Mouse (Mus musculus) hindbrain, embryonic 11.5 days (tissue): ENCODE measurements around the gene Cers6. TPM values are rescaled to one million over a fixed set of nuclear protein-coding genes. Genes with fewer than 3 reads are reported as not detected.

Experiments used
- ATAC-seq: fragments of 200-750 bp; cut with Nextera tagmentation; 2 replicates; pipeline ENCODE4 v1.8.0; 2017; ENCODE audit warnings: mild to moderate bottlenecking, moderate TSS enrichment, moderate library complexity; ENCODE audit not compliant: low FRiP score
- DNase-seq: peaks from one replicate; pipeline ENCODE4 v3.0.0-alpha.2; 2015; ENCODE audit warnings: low spot score
- H3K27ac ChIP-seq: fragments of 300-500 bp; sonication (generic); 2 replicates; pipeline ENCODE4 v1.5.1; 2014; ENCODE audit warnings: mild to moderate bottlenecking, low read depth, low read length
- H3K27me3 ChIP-seq: fragments of 300-500 bp; sonication (generic); 2 replicates; pipeline ENCODE4 v1.6.1; 2014; ENCODE audit warnings: mild to moderate bottlenecking, low read length, moderate library complexity, mixed read lengths; ENCODE audit not compliant: control insufficient read depth, insufficient read depth
- H3K36me3 ChIP-seq: fragments of 300-500 bp; sonication (generic); 2 replicates; pipeline ENCODE4 v1.6.1; 2014; ENCODE audit warnings: mild to moderate bottlenecking, low read length, moderate library complexity, mixed read lengths; ENCODE audit not compliant: control insufficient read depth, insufficient read depth
- H3K4me1 ChIP-seq: fragments of 300-500 bp; sonication (generic); replicated peaks from 2 replicates; pipeline ENCODE4 v1.6.1; 2014; ENCODE audit warnings: low read length, mixed read lengths; ENCODE audit not compliant: control insufficient read depth, insufficient read depth
- H3K4me2 ChIP-seq: fragments of 300-500 bp; sonication (generic); replicated peaks from 2 replicates; pipeline ENCODE4 v1.6.1; 2014; ENCODE audit warnings: mild to moderate bottlenecking, low read depth, low read length
- H3K4me3 ChIP-seq: fragments of 300-500 bp; sonication (generic); 2 replicates; pipeline ENCODE4 v1.5.1; 2014; ENCODE audit warnings: low read depth, low read length
- H3K9ac ChIP-seq: fragments of 300-500 bp; sonication (generic); 2 replicates; pipeline ENCODE4 v1.6.1; 2014; ENCODE audit warnings: low read depth, low read length
- H3K9me3 ChIP-seq: fragments of 300-500 bp; sonication (generic); 2 replicates; pipeline ENCODE4 v1.6.1; 2016; ENCODE audit warnings: low read length; ENCODE audit not compliant: control insufficient read depth
- WGBS: fragments of 180-500 bp; shearing (Covaris S2); extraction: QIAGEN DNeasy Blood & Tissue Kit; methylation state at CpG from one replicate; pipeline ENCODE4 v1.1.7; 2014; 5-methylcytosine and 5-hydroxymethylcytosine counted together
- polyA plus RNA-seq: library from polyadenylated mRNA; unstranded; fragments of >200 nt; fragmentation: Nextera tagmentation; extraction: Ambion mirVana; gene quantifications from 2 replicates; pipeline ENCODE4 v1.2.1, GENCODE M21; 2014

Gene Cers6
- polyA plus RNA-seq, 1 experiment from 2014 or later, result 77.0 TPM

DNA sequence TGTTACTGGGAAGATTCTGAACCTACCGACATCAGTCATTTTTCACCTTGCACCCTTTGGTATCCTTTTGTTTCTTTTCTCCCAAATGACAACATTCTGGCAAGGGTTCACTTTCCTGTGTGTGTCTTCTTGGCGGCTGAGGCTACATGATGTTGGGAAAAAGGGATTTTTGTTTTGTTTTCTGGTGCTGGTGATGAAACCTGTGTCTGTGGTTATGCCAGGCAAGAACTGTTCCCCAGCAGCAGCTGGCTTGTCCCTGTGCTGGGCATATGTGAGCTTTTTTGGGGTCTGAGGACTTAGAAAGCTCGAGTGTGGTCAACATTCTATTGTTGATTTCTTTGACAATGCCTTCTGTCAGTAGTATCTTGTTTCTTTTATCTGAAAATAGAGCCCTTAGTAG lies 45.7 kb downstream of the Cers6 start:
- H3K9me3 ChIP-seq, result no peaks in the 10 kb centered on the region
- no peaks in the 10 kb centered on the region for H3K36me3 ChIP-seq
- H3K27ac ChIP-seq, result no peak overlapping the region
- no peak overlapping the region for H3K4me3 ChIP-seq
- no peak for ATAC-seq
- H3K4me2 ChIP-seq, result no peak overlapping the region
- H3K27me3 ChIP-seq, result no peaks in the 10 kb centered on the region
- 82% methylated on average over 3 of the region's 3 CpGs for WGBS
- H3K4me1 ChIP-seq, result no peaks in the 10 kb centered on the region
- no peak for DNase-seq
- H3K9ac ChIP-seq, result no peak overlapping the region

DNA sequence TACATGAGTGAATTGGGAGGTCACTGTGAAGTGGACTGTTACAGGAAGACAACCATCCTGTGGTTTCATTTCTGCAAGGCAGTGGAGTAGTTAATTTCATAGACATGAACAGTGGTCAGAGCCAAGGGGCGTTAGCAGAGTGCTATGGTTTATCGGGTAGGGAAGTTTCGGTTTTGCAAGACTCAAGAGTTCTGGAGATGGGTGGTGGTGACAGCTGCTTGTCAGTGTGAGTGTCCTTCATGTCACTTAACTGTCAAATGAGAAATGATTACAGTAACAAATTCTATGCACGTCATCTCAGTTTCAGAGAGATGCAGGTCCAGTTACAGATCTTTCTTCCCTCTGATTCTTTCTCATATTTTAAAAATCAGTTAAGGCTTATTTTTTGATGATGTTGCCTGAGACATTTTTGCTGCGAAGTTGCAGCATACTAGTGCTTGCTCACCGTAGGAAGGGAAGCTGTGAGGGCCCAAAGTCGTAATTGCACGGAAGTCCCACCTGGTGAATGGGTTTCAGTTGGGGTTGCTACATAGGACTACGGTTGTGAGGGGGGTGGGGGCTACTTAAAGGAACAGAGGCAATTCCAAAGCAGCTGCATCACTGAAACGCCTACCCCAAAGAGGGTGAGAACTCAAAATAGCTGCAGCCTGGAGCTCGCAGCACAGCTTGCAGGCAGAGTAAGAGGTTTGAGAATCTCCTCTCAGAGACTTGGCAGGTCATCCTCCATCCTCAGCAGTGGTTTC lies 46.7 kb downstream of the Cers6 start:
- H3K27ac ChIP-seq, result no peak overlapping the region
- no peak for ATAC-seq
- WGBS, result 83% methylated on average over 11 of the region's 11 CpGs
- no peak for DNase-seq
- H3K4me3 ChIP-seq, result no peak overlapping the region
- no peaks in the 10 kb centered on the region for H3K27me3 ChIP-seq
- H3K4me1 ChIP-seq, result no peaks in the 10 kb centered on the region
- no peaks in the 10 kb centered on the region for H3K36me3 ChIP-seq
- no peak overlapping the region for H3K4me2 ChIP-seq
- H3K9ac ChIP-seq, result no peak overlapping the region
- H3K9me3 ChIP-seq, result no peaks in the 10 kb centered on the region

DNA sequence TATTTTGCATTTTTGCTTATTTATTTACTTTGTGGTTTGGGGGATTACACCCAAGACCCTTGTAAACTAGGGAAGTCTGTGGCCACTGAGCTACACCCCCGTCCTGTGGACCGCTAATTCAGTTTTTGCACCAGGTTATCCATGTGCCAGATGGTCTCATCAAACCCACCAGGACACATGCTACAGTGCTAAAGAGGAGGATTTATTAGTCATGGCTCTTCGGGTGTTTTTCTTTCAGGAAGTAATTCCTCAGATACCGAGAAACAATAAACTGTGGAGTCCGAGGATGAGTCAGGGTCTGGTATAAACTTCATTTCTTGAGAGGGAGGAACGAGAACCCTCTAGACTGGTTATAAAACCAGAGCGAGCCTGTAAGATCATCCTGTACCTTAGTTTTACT lies 49.5 kb downstream of the Cers6 start:
- Histone ChIP-seq H3K9me3 (no peaks in the 10 kb centered on the region), H3K27me3 (no peaks in the 10 kb centered on the region), H3K4me2 (no peak overlapping the region), H3K4me3 (no peak overlapping the region), H3K9ac (no peak overlapping the region), H3K4me1 (no peaks in the 10 kb centered on the region), H3K27ac (no peak overlapping the region), H3K36me3 (no peaks in the 10 kb centered on the region)
- DNase-seq (no peak), ATAC-seq (no peak)
- WGBS, result 87% methylated on average over 7 of the region's 7 CpGs

DNA sequence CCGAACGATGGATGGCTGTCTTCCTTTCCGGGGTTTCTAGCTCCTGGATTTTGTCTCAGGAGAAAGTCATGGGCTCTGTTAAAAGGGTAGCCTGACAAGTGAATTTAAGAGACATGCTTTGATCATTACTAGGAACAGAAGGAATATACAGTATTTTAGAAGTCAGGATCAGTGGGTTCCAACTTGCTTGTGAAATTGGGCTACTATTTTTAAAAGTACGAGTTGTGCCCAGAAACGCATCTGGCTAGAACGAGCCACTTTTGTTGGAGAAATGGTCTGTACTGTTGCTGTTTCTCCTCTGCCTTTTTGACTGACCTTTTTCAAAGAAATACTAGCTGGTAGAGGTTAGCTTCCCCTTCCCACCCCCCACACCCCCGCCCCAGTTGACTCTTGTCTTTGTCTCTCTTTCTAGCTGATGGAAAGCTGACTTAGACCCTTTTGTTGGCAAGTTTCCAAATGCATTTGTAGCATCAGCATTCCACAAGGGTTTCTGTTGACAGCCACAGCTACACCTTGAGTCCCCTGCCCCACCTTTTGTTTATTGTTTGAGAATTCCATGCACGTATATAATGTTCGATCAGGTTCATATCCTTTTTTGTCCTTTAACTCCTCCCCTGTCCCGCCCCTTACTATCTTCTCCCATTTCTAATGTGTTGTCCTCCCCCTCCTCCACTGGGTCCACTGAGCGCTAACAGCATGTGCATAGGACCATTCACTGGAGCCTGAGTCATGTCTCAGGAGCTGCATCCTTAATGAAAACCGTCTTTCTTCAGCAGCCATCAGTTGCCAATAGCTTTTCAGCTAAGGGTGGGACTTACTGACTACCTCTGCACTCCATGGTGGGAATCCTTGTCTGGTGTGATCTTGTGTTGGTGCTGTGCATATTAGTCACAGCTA lies 50.6 kb downstream of the Cers6 start:
- WGBS, result 87% methylated on average over 12 of the region's 12 CpGs

DNA sequence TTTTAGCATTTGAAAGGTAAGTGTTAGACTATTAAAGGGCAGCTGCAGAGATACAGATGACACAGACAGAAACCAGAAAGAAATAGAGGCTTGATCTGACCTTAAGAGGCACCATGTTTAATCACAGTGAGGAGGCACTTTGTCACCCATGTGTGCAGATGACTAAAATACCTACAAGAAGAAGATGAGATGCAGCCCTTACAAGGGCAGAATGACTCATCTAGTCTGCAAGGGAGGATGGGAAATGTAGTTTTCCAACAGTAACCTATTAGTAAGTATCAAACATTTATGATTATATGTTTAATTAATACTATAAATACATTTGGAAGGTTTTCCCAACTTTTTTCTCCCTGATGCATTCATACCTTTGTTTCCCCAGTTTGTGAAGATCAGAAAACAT lies 54.5 kb downstream of the Cers6 start:
- ATAC-seq, result no peak
- DNase-seq, result no peak

More for the DNA sequence above, 50.6 kb downstream of the Cers6 start:
- no peaks in the 10 kb centered on the region for H3K4me1 ChIP-seq
- H3K4me3 ChIP-seq, result no peak overlapping the region
- no peaks in the 10 kb centered on the region for H3K27me3 ChIP-seq
- no peak overlapping the region for H3K4me2 ChIP-seq
- ATAC-seq, result no peak
- no peaks in the 10 kb centered on the region for H3K36me3 ChIP-seq
- DNase-seq, result no peak
- no peak overlapping the region for H3K9ac ChIP-seq
- H3K9me3 ChIP-seq, result no peaks in the 10 kb centered on the region
- no peak overlapping the region for H3K27ac ChIP-seq

DNA sequence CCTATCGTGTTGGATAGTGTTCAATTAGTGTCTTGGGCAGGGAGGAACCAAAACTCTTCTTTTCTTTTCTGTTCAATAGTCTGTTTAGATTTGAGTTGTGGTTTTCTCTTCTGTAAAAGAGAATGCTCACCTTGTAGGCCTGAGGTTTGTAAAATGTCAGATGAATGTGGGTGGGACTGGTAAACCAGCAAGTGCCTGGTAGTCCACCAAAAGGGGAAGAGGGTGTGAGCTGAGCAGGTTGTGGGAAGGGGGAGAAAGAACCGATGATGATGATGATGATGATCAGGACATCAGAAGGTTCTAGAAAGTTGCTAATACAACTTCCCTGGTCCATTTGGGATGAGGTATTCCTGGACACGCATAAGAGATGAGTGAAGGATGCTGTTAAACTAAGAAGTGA lies 55.1 kb downstream of the Cers6 start:
- Histone ChIP-seq H3K36me3 (no peaks in the 10 kb centered on the region), H3K27ac (no peak overlapping the region), H3K9me3 (no peaks in the 10 kb centered on the region), H3K9ac (no peak overlapping the region), H3K4me1 (no peaks in the 10 kb centered on the region), H3K4me3 (no peak overlapping the region), H3K27me3 (no peaks in the 10 kb centered on the region), H3K4me2 (no peak overlapping the region)
- DNase-seq (no peak), ATAC-seq (no peak)
- WGBS, result 87% methylated on average over 3 of the region's 3 CpGs

More for the DNA sequence above, 54.5 kb downstream of the Cers6 start:
- H3K4me3 ChIP-seq, result no peak overlapping the region
- H3K27ac ChIP-seq, result no peak overlapping the region
- no peaks in the 10 kb centered on the region for H3K4me1 ChIP-seq
- no peak overlapping the region for H3K9ac ChIP-seq
- H3K36me3 ChIP-seq, result no peaks in the 10 kb centered on the region
- no peaks in the 10 kb centered on the region for H3K9me3 ChIP-seq
- H3K4me2 ChIP-seq, result no peak overlapping the region
- no peaks in the 10 kb centered on the region for H3K27me3 ChIP-seq

DNA sequence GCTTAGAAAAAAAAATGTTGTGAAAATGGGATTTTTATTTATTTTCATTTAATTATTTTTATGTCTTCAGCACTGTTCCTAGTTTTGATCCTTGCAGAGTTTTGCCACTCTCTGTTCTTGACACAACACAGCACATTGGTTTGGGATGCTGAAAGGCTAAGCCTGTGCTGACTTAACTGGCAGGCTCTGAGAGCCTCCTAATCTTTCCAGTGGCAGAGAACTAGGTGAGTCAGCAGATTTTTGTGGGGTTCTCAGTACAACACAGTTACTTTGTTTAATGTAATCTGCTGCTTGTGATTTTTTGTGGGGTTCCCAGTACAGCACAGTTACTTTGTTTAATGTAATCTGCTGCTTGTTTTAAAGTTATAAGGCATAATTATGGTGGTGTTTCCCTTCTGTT lies 55.8 kb downstream of the Cers6 start:
- Histone ChIP-seq H3K27me3 (no peaks in the 10 kb centered on the region), H3K9me3 (no peaks in the 10 kb centered on the region), H3K9ac (no peak overlapping the region), H3K4me3 (no peak overlapping the region), H3K4me2 (no peak overlapping the region), H3K36me3 (no peaks in the 10 kb centered on the region), H3K27ac (no peak overlapping the region), H3K4me1 (no peaks in the 10 kb centered on the region)
- ATAC-seq, result no peak
- no peak for DNase-seq

DNA sequence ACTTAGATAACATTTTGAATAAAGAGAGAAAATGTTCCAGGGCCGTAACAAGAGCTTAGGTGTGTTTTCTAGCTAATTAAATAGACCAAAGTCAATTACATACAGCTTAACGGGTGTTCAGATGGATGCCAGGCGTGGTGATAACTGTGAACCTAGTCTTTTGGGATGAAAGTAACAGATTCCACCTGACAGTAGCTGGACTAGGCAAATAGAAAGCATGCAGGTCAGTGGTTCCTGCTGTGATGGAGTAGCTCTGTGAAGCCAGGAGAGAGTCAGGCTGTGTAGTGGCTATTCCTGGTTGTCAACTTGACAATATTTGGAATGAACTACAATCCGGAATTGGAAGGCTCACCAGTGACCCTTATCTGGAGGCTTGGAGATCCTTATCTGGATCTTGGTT lies 56.3 kb downstream of the Cers6 start:
- H3K9me3 ChIP-seq, result no peaks in the 10 kb centered on the region
- H3K36me3 ChIP-seq, result no peaks in the 10 kb centered on the region
- H3K4me3 ChIP-seq, result no peak overlapping the region
- no peak overlapping the region for H3K9ac ChIP-seq
- no peaks in the 10 kb centered on the region for H3K4me1 ChIP-seq
- no peak overlapping the region for H3K4me2 ChIP-seq
- H3K27me3 ChIP-seq, result no peaks in the 10 kb centered on the region
- ATAC-seq, result no peak
- no peak for DNase-seq
- H3K27ac ChIP-seq, result no peak overlapping the region
- WGBS, result 96% methylated on average over 4 of the region's 4 CpGs

DNA sequence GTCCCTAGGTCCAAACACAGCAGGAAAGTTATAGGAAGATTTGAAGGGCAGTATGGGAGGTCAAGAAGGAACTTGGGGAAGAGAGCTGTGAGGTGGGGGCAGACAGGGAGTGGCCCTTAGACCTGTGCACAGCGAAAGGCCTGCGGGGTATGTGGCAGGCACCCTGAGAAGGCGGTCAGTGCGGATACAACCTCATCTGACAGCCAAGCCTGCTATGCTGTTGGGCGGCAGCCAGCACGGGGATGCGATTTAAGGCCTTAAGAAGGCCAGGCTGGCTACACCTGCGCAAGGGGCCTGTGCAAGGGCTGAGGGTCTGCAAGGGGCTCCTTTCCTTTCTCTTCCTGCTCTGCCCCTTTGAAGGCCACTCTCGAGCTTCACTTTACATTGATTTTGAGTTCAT lies 63.1 kb downstream of the Cers6 start:
- WGBS, result 93% methylated on average over 9 of the region's 9 CpGs
- ATAC-seq (no peak), DNase-seq (no peak)
- H3K4me2 ChIP-seq, result no peak overlapping the region
- H3K9ac ChIP-seq, result no peak overlapping the region
- no peaks in the 10 kb centered on the region for H3K9me3 ChIP-seq
- no peaks in the 10 kb centered on the region for H3K36me3 ChIP-seq
- no peaks in the 10 kb centered on the region for H3K27me3 ChIP-seq
- H3K4me1 ChIP-seq, result no peaks in the 10 kb centered on the region
- H3K27ac ChIP-seq, result no peak overlapping the region
- no peak overlapping the region for H3K4me3 ChIP-seq
